Mouse (Mus musculus): ENCODE measurements around the gene Klhdc8a.
"Not testable (repeated sequence)": the region's sequence is repeated elsewhere in the genome, so short reads cannot be mapped to it uniquely, and the experiment has no call there.

The Klhdc8a gene

GRCm38 (mm10) chr1:132298425-132298800, at the start of gene Klhdc8a:
Gene Klhdc8a, plus strand, starts transcription at chr1:132298626.
- peak; percentile 65 for DNase-seq

DNA sequence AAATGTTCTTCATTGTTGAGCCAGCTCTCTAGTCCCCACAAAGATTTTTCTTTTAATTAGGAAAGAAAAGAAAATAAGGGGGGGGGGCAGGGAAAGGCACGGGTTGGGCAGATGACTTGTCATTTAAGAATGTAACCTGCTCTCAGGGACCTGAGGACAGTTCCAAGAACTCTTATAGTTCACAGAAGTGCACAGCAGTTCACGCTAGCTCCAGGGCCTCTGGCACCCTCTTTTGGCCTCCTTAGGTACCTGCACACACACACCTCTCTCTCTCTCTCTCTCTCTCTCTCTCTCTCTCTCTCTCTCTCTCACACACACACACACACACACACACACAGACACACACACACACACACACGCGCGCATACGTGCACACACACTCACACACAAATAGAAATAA, 44.0 kb upstream of the Klhdc8a start:
- DNase-seq, result no peak

GRCm38 (mm10) chr1:132260331-132260730, 38.1 kb upstream of the Klhdc8a start:
- no peak for DNase-seq

DNA sequence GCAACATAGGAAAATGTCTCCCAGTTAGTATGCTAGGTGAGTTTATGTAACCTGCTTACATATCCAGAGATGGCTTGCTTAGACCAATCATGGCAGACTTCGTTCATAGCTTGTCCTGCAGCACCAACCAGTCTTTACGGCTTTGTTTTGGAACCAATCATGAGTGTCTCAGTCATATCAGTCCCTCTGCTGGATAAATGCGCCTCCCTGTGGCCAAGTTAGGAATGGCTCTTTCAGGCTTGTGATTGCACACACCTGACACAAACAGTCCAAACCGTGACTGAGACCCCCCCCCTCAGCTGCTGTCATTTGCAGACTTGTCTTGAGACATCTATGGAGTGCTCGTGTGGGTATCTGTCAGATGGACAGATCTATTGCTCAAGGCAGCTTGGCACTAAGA, 37.4 kb upstream of the Klhdc8a start:
- no peak for DNase-seq

- DNase-seq, result no peak
These were observed 34.8 kb upstream of the Klhdc8a start for GRCm38 (mm10) chr1:132263618-132264017.

DNA sequence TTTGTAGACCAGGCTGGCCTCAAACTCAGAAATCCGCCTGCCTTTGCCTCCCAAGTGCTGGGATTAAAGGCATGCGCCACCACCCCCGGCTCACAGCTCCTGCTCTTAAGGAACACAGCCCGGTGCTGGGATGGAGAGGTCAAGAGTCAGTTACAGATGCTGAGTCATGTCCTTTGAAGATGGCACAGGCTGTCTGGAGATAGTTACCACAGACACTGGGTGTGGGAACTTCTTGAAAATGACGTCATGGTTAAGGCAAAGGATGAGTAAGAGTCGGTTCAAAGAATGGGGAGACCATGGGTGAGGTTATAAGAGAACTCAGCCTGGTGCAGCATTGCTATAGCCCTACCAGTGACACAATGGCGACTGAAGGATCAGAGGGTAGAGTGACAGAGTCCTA, 33.8 kb upstream of the Klhdc8a start:
- DNase-seq, result no peak

DNA sequence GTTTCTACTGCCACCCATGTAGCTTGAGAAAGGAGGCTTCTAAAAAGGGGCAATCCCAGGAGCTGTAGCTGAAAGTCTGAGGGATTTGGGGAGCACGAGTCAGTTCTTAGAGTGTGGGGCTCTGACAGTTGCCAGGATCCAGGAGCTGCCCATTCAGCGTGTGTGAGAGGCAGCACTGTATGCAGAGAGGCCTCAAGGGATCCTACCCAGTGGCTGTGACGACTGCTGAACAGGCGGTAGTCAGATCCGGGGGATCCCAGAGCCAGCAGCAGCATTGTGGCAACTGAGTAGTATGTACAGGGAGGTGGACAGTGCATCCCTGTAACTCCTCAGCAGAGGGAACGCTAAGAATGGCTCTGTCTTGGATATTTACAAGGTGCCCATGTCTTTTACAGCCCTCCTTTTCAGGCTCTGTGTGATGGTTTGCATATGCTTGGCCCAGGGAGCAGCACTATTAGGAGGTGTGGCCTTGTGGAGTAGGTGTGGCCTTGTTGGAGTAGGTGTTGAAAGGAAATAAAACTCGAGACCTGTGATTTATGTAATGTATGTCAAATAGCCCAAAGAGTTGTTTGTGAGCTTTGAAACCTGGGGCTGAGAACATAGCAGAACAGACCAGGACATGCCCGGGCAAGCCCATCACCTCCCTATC, 33.1 kb upstream of the Klhdc8a start:
- no peak for DNase-seq

DNA sequence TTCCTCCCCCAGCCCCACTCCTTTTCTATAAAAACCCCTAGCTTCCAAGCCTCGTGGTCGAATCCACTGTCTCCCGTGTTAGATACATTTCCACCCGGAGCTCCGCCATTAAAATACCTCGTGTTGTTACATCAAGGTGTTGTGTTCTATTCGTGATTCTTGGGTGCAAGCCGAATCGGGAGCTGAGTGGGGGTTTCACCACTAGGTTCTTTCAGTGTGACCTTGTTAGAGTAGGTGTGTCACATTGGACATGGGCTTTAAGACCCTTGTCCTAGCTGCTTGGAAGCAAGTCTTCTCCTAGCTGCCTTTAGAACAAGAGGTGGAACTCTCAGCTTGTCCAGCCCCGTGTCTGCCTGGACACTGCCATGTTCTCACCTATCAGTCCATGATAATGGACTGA, 32.5 kb upstream of the Klhdc8a start:
- no peak for DNase-seq

DNA sequence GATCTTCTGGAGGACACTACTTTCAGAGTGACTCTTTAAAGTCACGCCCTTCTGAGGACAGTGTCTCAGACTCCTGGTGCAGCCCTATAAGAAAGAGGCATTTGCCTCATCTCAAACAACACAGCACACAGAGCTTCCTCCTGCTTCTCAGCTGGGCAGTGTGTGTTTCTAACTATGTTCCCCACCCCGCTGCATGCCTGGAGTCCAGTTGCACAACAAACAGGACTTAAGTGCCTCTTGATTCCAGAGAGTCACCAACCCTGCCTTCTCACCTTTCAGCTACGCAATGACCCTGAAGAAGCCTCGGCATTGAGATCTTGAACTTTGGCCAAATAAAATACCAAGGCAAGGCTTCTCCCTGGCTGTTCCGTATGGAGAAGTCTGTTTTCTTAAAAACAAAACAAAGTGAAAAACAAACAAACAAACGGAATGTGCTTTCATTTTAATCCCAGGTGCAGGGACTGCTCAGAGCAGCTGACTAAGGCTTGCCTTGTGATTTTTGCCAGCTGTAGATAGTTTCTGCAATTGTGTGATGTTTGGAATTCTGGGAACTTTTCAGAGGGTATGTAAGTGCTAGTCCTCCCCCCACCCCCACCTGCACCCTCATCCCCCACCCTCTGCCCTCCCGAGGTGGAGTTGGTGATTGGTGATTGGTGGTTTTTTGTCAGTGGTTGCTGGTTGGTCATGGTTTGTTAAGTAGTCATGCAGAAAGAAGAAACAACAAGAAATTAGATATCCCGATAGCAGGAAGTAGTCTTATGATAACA, 31.5 kb upstream of the Klhdc8a start:
- DNase-seq, result peak; percentile 22

- no peak for DNase-seq
These were observed 30.5 kb upstream of the Klhdc8a start for GRCm38 (mm10) chr1:132267959-132268358.

GRCm38 (mm10) chr1:132268418-132269060, 29.9 kb upstream of the Klhdc8a start:
- DNase-seq, result no peak

DNA sequence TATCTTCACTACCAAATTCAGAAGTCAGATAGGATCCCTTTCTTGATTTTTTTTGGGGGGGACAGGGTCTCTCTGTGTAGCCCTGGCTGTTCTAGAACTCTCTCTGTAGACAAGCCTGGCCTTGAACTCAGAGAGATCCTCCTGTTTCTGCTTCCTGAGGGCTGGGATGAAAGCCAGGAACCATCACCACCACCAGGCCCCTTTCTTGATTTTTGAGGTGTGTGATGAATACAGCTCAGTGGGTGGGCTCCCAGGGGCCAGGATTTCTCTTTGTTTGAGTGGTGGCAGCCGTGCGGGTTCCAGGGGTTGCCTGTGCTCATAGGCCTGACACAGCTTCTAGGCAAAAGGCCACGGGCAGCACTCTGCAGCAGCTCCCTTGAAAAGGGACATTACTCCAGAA, 27.2 kb upstream of the Klhdc8a start:
- DNase-seq, result no peak

- no peak for DNase-seq
These were observed 21.7 kb upstream of the Klhdc8a start for GRCm38 (mm10) chr1:132276694-132277093.

DNA sequence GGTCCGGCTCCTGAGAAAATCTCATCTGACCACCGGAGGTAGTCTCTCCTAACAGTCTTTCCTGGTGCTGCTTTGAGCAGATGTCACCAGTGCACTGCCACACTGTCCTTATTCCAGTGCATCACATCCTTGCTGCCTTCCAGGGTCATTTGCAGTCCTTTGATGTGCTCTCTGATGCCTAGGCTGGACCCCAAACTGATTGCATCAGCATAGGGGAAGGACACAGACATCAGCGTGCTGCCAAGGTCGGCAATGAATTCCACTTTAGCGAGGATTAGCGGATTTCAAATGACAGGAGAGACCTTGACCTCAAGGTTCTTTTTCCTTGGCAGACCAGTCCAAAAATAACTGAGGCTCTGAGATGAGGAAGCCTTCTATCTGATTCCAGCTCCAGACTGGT, 21.3 kb upstream of the Klhdc8a start:
- DNase-seq, result no peak

DNA sequence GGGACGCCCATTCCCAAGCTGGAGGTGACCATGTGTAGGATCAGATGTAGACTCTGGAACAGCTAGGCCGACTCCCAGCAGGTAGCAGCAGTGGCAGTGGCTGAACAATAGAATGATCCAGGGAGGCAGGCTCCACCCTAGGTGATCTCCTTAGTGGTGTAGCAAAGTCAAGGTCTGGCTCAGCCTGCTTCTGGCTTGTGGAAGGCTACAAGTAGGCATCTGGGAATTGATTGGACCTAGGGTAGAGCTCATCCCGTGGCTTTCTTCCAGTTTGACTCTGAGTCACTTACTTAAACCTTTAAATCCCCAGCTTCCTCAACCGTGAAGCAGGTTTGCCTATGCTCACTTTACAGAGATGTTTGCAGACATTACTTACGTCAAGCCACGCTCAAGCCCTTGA, 17.8 kb upstream of the Klhdc8a start:
- not testable (repeated sequence) for DNase-seq

DNA sequence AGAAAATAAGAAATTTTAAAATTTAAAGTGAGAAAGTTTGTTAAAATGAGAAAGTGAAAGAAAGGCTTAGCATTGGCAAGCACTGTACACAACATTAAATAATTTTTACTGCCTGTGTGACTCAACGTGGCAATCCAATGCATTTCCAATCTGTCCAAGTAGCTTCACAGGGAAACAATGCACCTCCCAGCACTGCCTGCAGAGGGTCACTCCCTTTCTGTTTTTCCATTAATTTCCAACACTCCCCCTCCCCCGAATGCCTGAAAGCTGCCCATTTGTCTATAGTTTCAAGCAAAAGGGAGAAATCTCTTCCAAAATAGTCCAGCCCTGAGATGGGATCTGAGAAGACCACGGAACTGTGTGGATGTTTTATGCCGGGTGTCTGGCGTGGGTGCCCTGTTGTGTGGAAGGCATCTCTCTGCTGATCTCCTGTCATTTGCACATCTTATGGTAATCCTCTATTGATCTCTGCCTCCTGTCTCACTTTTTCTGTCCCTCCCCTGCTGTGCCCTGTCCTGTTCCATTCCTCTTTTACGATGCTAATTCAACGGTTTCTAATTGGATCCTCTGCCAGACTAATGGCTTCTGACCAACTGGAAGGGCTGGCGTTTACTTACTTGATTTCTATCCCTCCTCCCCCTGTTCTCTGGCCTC, 16.8 kb upstream of the Klhdc8a start:
- no peak for DNase-seq

DNA sequence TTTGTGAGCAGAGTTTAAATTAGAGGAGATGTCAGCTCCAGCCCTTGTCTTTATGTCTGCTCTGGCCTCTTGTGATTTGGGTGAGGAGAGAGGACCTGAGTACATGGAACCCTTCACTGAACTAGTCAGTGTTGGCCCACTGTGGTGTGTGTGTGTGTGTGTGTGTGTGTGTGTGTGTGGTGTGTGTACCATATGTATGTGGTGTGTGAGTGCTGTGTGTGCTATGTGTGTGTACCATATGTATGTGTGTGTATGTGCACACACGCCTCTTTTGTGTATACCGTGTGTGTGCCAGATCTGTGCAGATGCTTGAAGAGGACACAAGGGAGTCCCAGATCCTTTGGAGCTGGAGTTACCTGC, 16.3 kb upstream of the Klhdc8a start:
- no peak for DNase-seq

DNA sequence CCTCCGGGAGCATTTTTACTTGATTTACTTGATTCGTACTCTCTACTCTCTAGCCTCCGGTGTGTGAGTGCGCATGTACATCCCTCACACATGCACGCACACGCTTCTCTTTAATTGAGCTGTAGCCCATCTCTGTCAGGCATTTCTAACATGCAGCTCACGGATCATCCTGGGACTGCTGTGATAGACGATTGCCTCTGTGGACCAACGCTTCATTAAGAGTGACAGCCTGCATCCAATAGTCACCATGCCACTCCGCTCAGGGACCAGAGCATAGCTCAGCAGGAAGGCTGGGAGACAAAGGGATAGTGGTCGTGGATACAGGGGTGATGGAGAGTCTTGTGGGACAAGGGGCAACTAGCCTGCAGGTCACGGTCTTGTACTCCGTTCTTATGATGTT, 15.4 kb upstream of the Klhdc8a start:
- no peak for DNase-seq

- no peak for DNase-seq
These were observed 11.7 kb upstream of the Klhdc8a start for GRCm38 (mm10) chr1:132286735-132287134.

DNA sequence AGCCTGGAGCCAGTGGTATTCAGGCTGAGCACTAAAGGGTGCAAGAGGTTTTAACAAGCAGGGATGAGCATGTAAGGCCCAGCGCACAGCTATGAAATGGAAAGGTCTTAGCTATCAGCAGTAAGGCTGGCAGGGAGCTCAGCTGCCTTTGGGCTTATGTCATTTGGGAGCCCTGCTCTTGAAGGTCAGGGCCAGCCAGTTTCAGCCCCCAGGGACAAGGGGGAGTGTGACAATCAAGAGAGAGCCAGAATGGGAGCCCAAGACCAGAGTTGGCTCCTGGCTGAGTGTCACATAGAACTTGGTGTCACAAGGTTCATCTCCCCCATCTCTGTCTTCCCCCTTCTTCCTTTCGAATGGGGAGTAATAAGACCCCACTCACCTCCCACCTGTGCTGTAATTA, 11.0 kb upstream of the Klhdc8a start:
- no peak for DNase-seq

DNA sequence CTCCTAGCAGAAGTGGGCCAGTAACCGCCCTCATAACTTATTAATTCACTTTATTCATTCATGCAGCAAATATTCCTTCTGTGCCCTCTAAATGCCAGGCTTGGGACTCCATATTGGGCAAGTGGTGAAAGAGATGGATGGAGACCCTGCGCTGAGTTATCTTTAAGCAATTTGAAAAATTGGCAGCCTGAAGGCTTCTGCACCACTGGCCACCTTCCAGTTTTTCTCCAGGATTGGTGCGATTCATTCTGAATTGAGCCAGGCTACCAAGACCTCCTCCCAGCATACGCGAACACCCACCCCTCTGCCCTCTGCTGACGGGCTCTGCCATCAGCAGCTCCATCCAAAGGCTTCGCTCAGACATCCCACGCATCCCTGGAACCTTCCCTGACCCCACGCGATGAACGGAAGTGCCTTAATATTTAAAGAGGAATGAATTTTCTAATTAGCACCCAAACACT, 10.4 kb upstream of the Klhdc8a start:
- no peak for DNase-seq

- DNase-seq, result no peak
These were observed 8.5 kb upstream of the Klhdc8a start for GRCm38 (mm10) chr1:132289965-132290364.

- DNase-seq, result peak; percentile 56
These were observed 7.3 kb upstream of the Klhdc8a start for GRCm38 (mm10) chr1:132290921-132291675.

Measured in embryo, embryonic 11 days (tissue).